Mouse (Mus musculus) fat pad, adult 2 months (tissue): Measurements from ENCODE around the gene Dlec1.

ENCODE experiments used
- DNase-seq: peaks from one replicate; pipeline ENCODE4 v3.0.0-alpha.2; 2011; ENCODE audit warnings: low read depth, low spot score; ENCODE audit errors: extremely low read depth

Gene Dlec1

GRCm38 (mm10) chr9:119101992-119102782, at the start of gene Dlec1:
Gene Dlec1, plus strand, starts transcription at chr9:119102478.
- no peak for DNase-seq

- DNase-seq, result no peak
Measured at GRCm38 (mm10) chr9:119053964-119054576, 48.2 kb upstream of the Dlec1 start.

- no peak for DNase-seq
Measured at GRCm38 (mm10) chr9:119055336-119055735, 46.9 kb upstream of the Dlec1 start.

- DNase-seq, result no peak
Measured at GRCm38 (mm10) chr9:119058245-119058644, 44.0 kb upstream of the Dlec1 start.

GRCm38 (mm10) chr9:119060701-119061100, 41.6 kb upstream of the Dlec1 start:
- DNase-seq, result no peak

GRCm38 (mm10) chr9:119063036-119063644, 39.1 kb upstream of the Dlec1 start:
- DNase-seq, result no peak

- DNase-seq, result no peak
Measured at GRCm38 (mm10) chr9:119064296-119064695, 38.0 kb upstream of the Dlec1 start.

GRCm38 (mm10) chr9:119067601-119068000, 34.7 kb upstream of the Dlec1 start:
- DNase-seq, result no peak

GRCm38 (mm10) chr9:119068266-119068665, 34.0 kb upstream of the Dlec1 start:
- no peak for DNase-seq

GRCm38 (mm10) chr9:119070173-119070825, 32.0 kb upstream of the Dlec1 start:
- DNase-seq, result no peak

GRCm38 (mm10) chr9:119071786-119072185, 30.5 kb upstream of the Dlec1 start:
- no peak for DNase-seq

- no peak for DNase-seq
Measured at GRCm38 (mm10) chr9:119073184-119073895, 28.9 kb upstream of the Dlec1 start.

GRCm38 (mm10) chr9:119075685-119076084, 26.6 kb upstream of the Dlec1 start:
- no peak for DNase-seq

- DNase-seq, result no peak
Measured at GRCm38 (mm10) chr9:119080040-119080675, 22.1 kb upstream of the Dlec1 start.

GRCm38 (mm10) chr9:119082039-119082438, 20.2 kb upstream of the Dlec1 start:
- DNase-seq, result no peak

- DNase-seq, result no peak
Measured at GRCm38 (mm10) chr9:119082656-119083430, 19.4 kb upstream of the Dlec1 start.

- DNase-seq, result no peak
Measured at GRCm38 (mm10) chr9:119083966-119084365, 18.3 kb upstream of the Dlec1 start.

GRCm38 (mm10) chr9:119086451-119086850, 15.8 kb upstream of the Dlec1 start:
- no peak for DNase-seq

GRCm38 (mm10) chr9:119087309-119087708, 15.0 kb upstream of the Dlec1 start:
- DNase-seq, result no peak
